Comparison of ENCODE assay signal across 13 mouse cellular contexts in the genomic region with DNA sequence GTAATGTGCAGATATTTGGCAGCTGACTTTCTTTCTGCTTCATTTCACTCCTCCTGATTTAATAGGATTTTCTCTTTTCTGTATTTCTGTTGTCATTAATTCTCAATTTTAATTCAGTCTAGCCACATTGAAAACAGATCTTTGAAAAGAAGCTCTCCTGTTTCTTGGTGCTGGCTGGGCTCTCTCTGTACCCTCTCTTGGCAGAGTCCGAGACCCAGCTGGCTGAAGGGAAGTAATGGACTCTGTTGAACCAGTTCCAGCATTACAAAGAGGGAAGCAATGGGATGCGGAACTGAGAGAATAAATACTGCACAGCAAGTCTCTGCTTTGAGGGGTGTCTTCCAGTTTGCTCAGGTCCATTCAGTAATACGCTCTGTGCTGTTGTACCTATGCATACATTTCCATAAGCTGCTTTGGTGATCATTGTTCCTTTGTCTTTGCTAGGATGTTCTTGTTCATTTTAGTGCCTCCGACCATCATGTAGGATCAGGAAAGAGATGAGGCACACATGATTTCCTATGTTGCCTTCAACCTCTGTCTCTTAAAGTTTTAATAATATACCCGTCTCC. TPM values are rescaled to one million over a fixed set of nuclear protein-coding genes. Genes with fewer than 3 reads are reported as not detected.
DNase-seq lines count a peak whose midpoint lies in the region; ATAC-seq lines count a peak whose summit lies in the region.
"Had no signal": no experiment of that assay in that cellular context is flagged by ENCODE, and none has a peak within 500 bp of the region (broad histone marks: within the 10 kb centered on the region; RNA-seq: fewer than 3 reads in every experiment).

No protein-coding gene starts in this region.

- H3K36me3 ChIP-seq in heart, embryonic 12.5 days, result peaks cover 14% of the 10 kb centered on the region; the same call in 1 of the 2 replicates
- no peaks in the 10 kb centered on the region for H3K36me3 ChIP-seq in forebrain, embryonic 15.5 days

- no peak overlapping the region for H3K9ac ChIP-seq in heart, embryonic 12.5 days
- no peak overlapping the region for H3K9ac ChIP-seq in forebrain, embryonic 15.5 days (replicated peaks)
- H3K9ac ChIP-seq: embryonic facial prominence, embryonic 12.5 days; heart, embryonic 13.5 days; limb, embryonic 12.5 days; liver, postnatal 0 days had no signal

- WGBS in heart, embryonic 12.5 days, result 93% methylated on average over 5 of the region's 5 CpGs
- WGBS in forebrain, embryonic 15.5 days, result 58% methylated on average over 5 of the region's 5 CpGs

- DNase-seq in heart, adult 8-10 months (ENCODE audit: low spot score), result peak; percentile 4
- DNase-seq in right cerebral cortex, postnatal 10 days (ENCODE audit: low spot score in 2 of 2), result peak; percentile 57 to 67
- DNase-seq in right cerebral cortex, adult 18-20 months, result no peak
- DNase-seq in spleen, postnatal 36 days (ENCODE audit: low spot score in 2 of 2), result no peak
- no peak for DNase-seq in kidney, postnatal 14 days
- DNase-seq in adrenal gland, postnatal 10 days, result no peak
- DNase-seq: liver, postnatal 0 days; thymus, postnatal 36 days had no signal

- no peaks in the 10 kb centered on the region for H3K9me3 ChIP-seq in heart, embryonic 12.5 days (replicated peaks)
- H3K9me3 ChIP-seq in forebrain, embryonic 15.5 days, result no peaks in the 10 kb centered on the region
- H3K9me3 ChIP-seq: embryonic facial prominence, embryonic 12.5 days; heart, embryonic 13.5 days; limb, embryonic 12.5 days had no signal

- H3K4me2 ChIP-seq in heart, embryonic 12.5 days, result no peak overlapping the region
- H3K4me2 ChIP-seq in forebrain, embryonic 15.5 days (replicated peaks), result no peak overlapping the region
- H3K4me2 ChIP-seq: embryonic facial prominence, embryonic 12.5 days; heart, embryonic 13.5 days; limb, embryonic 12.5 days had no signal

- no peak for ATAC-seq in heart, embryonic 12.5 days (ENCODE audit: insufficient number of reproducible peaks, low FRiP score)
- peak; percentile 63 for ATAC-seq in forebrain, embryonic 15.5 days (replicated peaks)
- ATAC-seq: liver, postnatal 0 days had no signal

- H3K27me3 ChIP-seq in heart, embryonic 12.5 days (replicated peaks), result no peaks in the 10 kb centered on the region
- H3K27me3 ChIP-seq in forebrain, embryonic 15.5 days, result no peaks in the 10 kb centered on the region
- H3K27me3 ChIP-seq: embryonic facial prominence, embryonic 12.5 days; heart, embryonic 13.5 days; limb, embryonic 12.5 days had no signal

- H3K27ac ChIP-seq in heart, embryonic 12.5 days (ENCODE audit: poor library complexity, severe bottlenecking), result no peak overlapping the region
- no peak overlapping the region for H3K27ac ChIP-seq in forebrain, embryonic 15.5 days (replicated peaks)
- H3K27ac ChIP-seq: embryonic facial prominence, embryonic 12.5 days; heart, embryonic 13.5 days; limb, embryonic 12.5 days had no signal

- no peaks in the 10 kb centered on the region for H3K4me1 ChIP-seq in heart, embryonic 12.5 days (replicated peaks)
- no peaks in the 10 kb centered on the region for H3K4me1 ChIP-seq in forebrain, embryonic 15.5 days
- H3K4me1 ChIP-seq: embryonic facial prominence, embryonic 12.5 days; heart, embryonic 13.5 days; limb, embryonic 12.5 days had no signal

- H3K4me3 ChIP-seq in heart, embryonic 12.5 days, result no peak overlapping the region
- no peak overlapping the region for H3K4me3 ChIP-seq in forebrain, embryonic 15.5 days
- H3K4me3 ChIP-seq: embryonic facial prominence, embryonic 12.5 days; heart, embryonic 13.5 days; limb, embryonic 12.5 days had no signal

RNA-seq across cellular contexts. Expression of a gene that starts 50.4 kb away (rescaled TPM):
- 1 to 10 TPM; 5.7 to 9.4 (median 7.4) TPM for total RNA-seq in heart, adult 8-10 months (2022)
- polyA plus RNA-seq in heart, embryonic 12.5 days (2016; fragmentation: Nextera tagmentation; extraction: Ambion mirVana), result 24.6 and 27.0 TPM in 2 replicates
- 51.0 and 56.1 TPM in 2 replicates for polyA plus RNA-seq in forebrain, embryonic 15.5 days (2015; fragmentation: Nextera tagmentation; extraction: Ambion mirVana)
- total RNA-seq in adrenal gland, postnatal 10 days (2021), result 10 to 100 TPM; 14.6 to 18.6 TPM

RNA-seq across cellular contexts. Expression of a gene that starts 50.6 kb away (rescaled TPM):
- total RNA-seq in heart, adult 8-10 months (2022), result 10 to 100 TPM in 2 of 4 experiments, 1 to 10 TPM in 2; 8.4 to 10.9 (median 9.3) TPM
- 11.4 and 11.9 TPM in 2 replicates for polyA plus RNA-seq in heart, embryonic 12.5 days (2016; fragmentation: Nextera tagmentation; extraction: Ambion mirVana)
- polyA plus RNA-seq in forebrain, embryonic 15.5 days (2015; fragmentation: Nextera tagmentation; extraction: Ambion mirVana), result 16.5 and 18.7 TPM in 2 replicates
- total RNA-seq in adrenal gland, postnatal 10 days (2021), result 10 to 100 TPM in 1 of 2 experiments, 1 to 10 TPM in 1; 9.0 to 13.3 TPM

Comparison
In these comparisons a context has a peak if more than half of its experiments do, and no peak if none do; other contexts are left out.
1. DNase-seq: peak in heart, adult 8-10 months (single experiment) and right cerebral cortex, postnatal 10 days (2 of 2); none in right cerebral cortex, adult 18-20 months (single experiment), spleen, postnatal 36 days (0 of 2), kidney, postnatal 14 days (single experiment) and adrenal gland, postnatal 10 days (single experiment).